Mouse (Mus musculus) ES-CJ7 (cell line): ENCODE measurements around the gene Plscr2.
"Not testable (repeated sequence)": the region's sequence is repeated elsewhere in the genome, so short reads cannot be mapped to it uniquely, and the experiment has no call there.

Experiments
- DNase-seq: peaks from one replicate; pipeline ENCODE4 v3.0.0; 2011; ENCODE audit warnings: low read depth, low spot score

Plscr2 gene

DNA sequence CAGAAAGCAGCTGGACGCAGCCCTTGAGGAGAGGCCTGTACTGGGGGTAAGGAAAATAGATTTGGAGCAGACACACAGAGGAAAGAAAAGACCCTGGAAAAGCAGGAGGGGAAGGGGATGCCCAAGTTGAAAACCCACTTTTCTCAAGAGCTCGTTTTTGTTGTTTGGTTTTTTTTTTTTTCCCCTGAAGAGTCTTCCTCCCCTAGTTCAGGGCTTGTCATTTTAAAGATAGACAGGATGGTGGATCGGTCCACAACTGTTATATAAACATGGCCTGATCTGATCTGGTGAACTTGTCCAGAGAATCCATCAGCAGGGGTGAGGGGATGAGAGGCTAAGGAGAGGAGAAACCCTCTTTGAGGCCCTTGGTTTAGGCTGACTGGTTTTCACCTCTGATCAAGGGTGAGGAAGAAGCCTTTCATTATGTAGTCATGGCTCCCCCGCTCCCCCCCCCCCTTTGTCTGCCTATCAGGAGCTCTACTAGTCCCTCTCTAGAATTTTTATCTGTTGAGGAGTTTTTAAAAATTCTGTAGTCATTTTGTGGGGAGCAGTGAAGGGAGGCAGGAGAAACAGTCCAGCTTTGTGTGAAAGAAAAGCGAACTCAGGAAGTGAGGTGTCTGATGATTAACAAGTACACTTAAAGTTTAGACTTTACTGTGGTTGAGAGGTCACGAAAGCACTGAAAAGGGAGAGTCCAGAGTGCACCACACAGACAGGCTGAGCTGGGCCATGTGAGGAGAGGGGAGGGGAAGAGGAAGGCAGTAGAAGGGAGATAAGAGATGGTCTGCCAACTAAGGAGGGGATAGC lies 1.2 kb upstream of the Plscr2 start:
- no peak for DNase-seq

DNA sequence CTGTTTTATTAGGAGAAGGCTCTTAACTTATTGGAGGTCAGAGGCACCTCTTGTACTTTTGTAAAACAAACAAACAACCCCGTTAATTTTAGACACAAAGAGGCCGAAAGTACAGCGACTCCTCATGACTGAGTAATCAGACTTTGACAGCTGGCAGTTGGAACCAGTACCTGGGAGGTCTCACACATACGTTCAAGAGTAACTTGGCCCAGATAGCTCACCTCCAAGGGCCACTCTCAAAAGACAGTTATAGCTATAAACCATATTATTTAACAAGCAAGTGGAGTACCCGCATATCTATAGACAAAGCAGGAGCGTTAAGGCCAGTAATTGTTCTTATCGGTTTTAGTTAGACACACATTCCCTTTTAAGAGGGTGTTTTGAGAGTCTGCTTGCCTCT lies 958 bp downstream of the Plscr2 start:
- no peak for DNase-seq

DNA sequence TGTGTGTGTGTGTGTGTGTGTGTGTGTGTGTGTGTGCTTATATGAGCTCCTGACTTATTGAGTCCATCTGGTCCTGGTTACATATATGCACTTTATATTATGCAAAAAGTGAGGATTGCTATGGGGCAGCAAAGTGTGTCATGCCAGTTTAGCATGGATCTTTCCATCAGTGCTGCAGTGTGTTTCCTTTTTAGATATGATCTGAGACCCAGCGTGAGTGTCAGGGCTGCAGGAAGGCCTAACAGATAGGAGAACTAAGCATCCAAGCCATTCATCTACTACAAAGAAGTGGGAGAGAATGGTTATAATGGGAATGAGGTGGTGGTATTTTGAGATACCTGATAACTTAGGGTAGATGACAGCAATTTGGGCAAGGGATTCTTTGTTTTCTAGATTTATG lies 4.6 kb downstream of the Plscr2 start:
- no peak for DNase-seq

DNA sequence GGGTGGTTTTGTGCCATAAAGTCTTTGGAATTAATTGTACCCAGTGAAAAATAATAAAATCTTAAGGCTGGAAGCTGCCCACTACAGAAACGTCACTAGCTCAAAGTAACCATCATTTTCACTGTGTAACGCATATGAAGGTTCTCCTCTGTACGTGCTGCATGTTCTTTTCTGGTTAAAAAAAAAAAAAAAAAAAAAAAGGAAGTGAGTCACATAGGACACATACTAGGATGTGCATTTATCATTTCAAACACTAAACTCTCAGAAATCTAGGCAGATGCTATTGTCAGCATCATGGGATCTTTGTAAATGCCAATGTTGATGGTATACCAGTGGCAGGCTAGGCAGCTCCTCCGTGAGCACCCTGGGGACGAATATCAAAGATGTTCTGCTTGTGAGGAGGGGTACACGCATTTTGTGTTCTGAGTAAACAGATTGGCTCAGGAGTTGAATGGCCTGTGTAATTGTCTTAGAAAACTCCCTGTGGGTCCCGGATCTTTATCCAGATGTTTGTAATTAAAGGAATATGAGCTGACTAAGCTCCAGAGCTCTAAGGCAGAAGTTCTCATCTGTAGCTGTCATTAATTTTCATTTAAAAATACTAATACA lies 7.3 kb downstream of the Plscr2 start:
- DNase-seq = no peak

DNA sequence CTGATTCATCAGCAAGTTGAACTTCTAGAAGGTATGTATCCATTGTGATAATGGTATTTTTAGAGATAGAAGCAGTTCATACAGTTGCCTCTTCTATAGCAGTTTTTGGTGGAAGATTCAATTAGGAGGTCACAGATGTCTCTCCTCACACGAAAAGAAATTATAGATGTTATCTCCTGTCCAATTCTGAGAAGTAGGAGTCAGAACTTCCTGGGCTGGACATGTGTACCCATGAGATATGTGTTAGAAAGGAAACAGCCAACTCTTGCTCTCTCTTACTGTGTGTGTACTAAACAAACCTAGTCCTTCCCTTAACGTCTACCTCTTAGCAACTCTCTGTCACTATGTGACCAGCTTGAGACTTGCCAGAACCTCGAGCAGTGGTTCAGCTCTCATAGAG lies 14.3 kb downstream of the Plscr2 start:
- no peak for DNase-seq

- DNase-seq = no peak
These were observed 16.8 kb downstream of the Plscr2 start for GRCm38 (mm10) chr9:92292169-92292568.

DNA sequence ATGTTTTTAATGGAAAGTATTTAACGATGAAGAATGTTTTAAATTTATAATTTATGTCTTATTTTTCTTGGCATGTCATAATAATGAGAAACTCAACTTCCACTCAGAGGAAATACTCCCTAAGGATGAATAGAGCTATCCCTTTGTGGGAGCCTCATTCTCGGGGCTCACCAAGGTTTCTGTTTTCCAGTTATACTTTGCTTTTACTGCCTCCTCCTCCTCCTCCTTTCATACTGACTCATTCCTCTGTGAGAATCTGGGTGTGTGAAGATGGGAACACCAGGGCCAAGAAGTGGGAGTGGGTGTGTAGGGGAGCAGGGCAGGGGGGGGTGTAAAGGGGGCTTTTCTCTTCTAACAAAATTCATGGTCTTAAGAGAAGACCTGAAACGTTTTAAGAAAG lies 17.5 kb downstream of the Plscr2 start:
- DNase-seq = no peak

DNA sequence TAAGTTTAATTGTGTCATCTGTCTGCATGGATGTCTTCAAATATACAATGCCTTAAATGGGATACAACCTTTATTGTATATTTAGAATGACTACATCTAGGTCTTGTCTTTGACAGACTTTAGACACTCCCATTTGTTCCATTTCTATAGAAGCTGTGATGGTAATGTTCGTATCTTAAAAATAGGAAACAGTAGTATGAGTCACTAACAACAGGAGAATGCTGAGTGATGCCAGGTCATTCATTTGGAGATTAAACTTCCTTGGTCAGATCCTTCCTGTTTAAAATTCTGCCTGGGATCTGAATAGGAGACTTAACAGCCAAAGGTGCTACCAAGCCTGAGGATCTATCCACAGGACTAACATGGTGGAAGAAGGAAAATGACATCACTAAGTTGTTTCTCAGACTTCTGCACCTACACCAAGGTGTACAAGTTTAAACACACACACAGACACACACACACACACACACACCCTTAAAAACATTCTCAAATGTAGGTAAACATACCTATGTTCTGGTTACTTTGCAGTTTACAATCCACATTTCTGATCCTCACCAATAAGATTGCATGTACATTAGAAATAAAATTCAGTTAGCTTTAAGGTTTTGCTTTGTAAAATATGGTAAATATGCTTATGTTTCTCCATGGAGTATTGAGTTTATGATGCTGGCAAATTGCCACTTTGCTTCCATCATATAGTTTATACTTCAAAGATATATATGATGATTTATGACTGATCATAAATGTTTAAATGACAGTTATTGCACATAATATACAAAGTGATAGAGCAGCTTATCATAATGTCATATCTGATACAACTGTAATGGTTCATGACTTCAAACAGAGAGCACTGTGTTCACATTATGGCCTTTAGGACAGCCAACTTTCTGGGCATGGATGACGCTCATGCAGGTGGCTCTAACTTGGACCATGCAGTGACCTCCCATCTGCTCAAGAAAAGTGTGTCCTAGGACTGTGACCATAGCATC lies 18.5 kb downstream of the Plscr2 start:
- no peak for DNase-seq

DNA sequence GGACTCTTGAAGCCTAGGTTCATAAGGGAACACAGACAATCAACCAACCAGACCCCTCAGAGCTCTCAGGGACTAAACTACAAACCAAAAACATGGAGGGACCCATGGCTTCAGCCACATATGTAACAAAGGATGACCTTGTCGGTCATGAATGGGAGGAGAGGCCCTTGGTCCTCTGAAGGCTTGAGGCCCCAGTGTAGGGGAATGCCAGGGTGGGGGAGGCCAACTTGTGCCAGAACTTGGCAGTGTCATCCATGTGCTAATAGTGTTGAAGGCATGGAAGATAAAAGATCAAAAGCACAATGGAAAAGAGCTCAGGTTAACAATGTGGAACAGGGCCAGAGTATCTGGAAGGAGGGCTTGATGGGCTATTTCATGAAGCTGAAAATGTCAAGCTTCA lies 22.9 kb downstream of the Plscr2 start:
- DNase-seq = no peak

GRCm38 (mm10) chr9:92301213-92301612 lies 25.8 kb downstream of the Plscr2 start:
- DNase-seq = no peak

- no peak for DNase-seq
These were observed 29.7 kb downstream of the Plscr2 start for GRCm38 (mm10) chr9:92305075-92305474.

GRCm38 (mm10) chr9:92305620-92306220 lies 30.3 kb downstream of the Plscr2 start:
- no peak for DNase-seq

GRCm38 (mm10) chr9:92309077-92309476 lies 33.7 kb downstream of the Plscr2 start, which contains the start of gene 1700057G04Rik:
Gene 1700057G04Rik, plus strand, starts transcription at chr9:92309377.
- DNase-seq = no peak

DNA sequence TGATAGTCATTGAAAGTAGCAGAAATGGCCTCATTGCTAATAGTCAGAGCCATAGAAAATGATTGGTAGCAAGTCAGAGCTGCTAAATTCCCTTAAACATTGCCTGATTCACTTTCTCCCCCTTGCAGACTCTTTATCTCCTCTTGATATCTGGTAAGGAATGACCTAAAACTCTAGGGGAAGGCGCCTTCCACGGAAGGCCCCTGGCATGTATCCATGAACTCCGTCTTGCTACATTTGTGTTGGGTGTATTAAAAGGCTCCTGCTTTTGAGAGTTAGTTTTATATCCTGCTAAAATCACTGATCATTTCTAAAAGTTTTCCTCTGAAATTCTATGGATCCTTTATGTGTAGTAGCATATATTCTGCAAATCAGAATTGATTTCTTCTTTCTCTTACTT lies 41.4 kb downstream of the Plscr2 start:
- no peak for DNase-seq

DNA sequence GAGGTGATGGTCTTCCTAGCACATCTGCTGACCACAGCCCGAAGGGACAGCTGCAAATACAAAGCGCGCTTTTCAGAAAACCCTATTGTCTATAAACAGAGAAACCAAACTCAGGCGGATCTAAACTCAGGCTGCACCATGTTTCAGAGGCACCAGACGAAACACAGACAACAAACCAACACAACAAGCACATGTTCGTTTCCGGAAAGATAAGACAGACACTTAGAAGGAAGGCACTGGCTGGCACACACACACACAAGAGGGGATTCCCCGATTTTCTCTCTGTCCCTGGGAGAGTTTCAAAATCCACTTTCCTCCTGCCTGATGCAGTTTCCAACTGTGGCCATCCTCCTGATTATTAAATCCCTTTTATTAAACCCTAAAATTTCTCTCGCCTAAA lies 50.5 kb downstream of the Plscr2 start:
- not testable (repeated sequence) for DNase-seq

DNA sequence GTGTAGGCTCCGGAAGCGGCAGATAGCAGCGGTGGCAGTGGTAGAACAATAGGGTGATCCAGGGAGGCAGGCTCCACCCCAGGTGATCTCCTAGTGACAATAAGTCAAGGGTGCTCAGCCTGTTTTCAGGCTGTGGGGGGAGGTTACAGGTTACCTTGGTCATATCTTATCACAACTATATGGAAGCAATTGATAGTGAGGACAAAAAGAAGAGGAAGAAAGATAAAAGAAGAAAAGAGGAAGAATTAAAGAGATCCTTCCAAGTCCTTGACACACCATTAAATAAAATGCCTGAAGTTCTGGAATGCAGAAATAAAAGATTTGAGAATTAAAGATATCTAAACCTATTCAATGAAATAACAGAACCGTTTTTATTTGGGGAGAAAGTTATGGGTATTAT lies 51.4 kb downstream of the Plscr2 start:
- no peak for DNase-seq

- DNase-seq = no peak
These were observed 56.0 kb downstream of the Plscr2 start for GRCm38 (mm10) chr9:92331383-92331782.

DNA sequence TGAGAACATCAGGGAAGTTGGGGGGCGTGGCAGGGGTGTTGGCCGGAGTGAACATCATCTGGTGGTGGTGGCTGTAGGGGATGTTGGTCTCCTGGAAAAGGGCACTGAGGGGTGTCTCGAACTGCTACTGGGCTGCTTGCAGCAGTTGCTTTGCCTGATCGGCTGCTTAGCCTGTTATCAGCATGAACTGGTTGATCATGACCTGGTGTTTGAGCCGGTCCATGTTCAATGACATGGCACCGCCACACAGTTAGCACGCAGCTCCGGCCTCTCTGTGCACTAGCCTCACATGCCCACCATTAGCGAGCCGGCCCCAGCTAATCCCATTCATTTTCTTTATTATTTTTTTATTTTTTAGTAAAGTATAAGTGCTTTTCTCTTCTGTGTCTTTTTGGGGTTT lies 59.4 kb downstream of the Plscr2 start:
- no peak for DNase-seq

GRCm38 (mm10) chr9:92335277-92335818 lies 59.9 kb downstream of the Plscr2 start:
- no peak for DNase-seq

DNA sequence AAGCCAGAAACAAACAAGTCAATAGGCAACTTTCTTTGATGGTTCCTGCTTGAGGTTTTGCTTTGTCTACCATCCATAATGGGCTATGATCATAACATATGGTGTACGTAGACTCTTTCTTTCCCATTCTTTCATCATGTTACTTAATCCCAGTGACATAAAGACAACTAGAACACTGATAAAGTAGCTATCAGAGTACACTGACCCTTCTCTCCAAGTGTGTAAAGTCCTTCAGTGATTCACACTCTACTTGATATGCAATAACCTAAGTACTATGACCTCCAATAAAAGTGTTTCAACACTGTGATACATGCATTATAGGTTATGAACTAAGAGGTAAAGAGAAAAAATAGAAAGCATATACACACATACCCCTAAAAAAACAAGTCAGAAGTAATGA lies 61.7 kb downstream of the Plscr2 start:
- DNase-seq = no peak

DNA sequence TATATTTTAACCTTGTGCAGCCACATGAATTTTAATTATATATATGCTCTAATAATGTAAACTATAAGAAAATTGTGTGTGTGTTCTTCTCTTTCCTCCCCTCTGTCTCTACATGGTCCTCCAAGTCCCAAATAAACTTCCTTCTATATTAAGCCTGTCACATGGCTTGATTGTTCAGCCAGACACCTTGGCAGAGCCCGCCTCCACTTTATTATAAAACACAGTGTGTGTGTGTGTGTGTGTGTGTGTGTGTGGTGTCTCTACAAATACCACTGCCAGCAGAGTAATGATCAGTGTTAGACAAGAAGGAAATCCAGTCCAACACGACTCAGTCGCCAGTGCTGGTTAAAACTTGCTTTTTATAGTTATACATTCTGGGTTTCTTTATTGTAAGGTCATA lies 62.3 kb downstream of the Plscr2 start:
- no peak for DNase-seq
